Mouse (Mus musculus) cortical plate, adult 2 months (tissue): ENCODE data around the gene Wipf3.

ENCODE experiments used
- CTCF ChIP-seq: fragments of 200-500 bp; IDR thresholded peaks from 2 replicates; pipeline ENCODE4 v1.5.1; 2011; ENCODE audit warnings: mild to moderate bottlenecking, control low read depth, low read length; ENCODE audit not compliant: insufficient read depth; ENCODE audit errors: extremely low read depth
- POLR2A ChIP-seq: fragments of 200-500 bp; IDR thresholded peaks from 2 replicates; pipeline ENCODE4 v1.6.1; 2011; ENCODE audit warnings: mild to moderate bottlenecking, low read length, control low read depth; ENCODE audit not compliant: insufficient read depth; ENCODE audit errors: extremely low read depth

- no peak for TF ChIP-seq POLR2A
- TF ChIP-seq CTCF: no peak
Observed at GRCm38 (mm10) chr6:54528666-54529065, 99.3 kb downstream of the Wipf3 start.
